Mouse (Mus musculus) megakaryocyte progenitor cell, adult 5-6 weeks (primary cell): ENCODE results near the gene Vax2. TPM values are rescaled to one million over a fixed set of nuclear protein-coding genes. Genes with fewer than 3 reads are reported as not detected.

ENCODE experiments used
- ATAC-seq: replicated peaks from 2 replicates; pipeline ENCODE4 v1.8.0; 2016; ENCODE audit warnings: mild to moderate bottlenecking, moderate TSS enrichment, inconsistent platforms; ENCODE audit not compliant: poor library complexity
- total RNA-seq, 2 experiments: library from RNA; stranded (forward) in 1 of 2; stranded (reverse) in 1 of 2; fragments of 157-497, 149-512 nt in 1 of 2; fragments of 200-1000 nt in 1 of 2; gene quantifications; 2 replicates each; pipeline versions ENCODE4 v1.2.3 to v1.2.4; 2015 to 2017

The Vax2 gene
- total RNA-seq, 2 experiments from 2014 or later = not detected

- 0 out of 2 replicates have a peak, but pooled peaks have one; percentile 4 for ATAC-seq
Observed at GRCm38 (mm10) chr6:83710361-83711066, 550 bp upstream of the Vax2 start.

DNA sequence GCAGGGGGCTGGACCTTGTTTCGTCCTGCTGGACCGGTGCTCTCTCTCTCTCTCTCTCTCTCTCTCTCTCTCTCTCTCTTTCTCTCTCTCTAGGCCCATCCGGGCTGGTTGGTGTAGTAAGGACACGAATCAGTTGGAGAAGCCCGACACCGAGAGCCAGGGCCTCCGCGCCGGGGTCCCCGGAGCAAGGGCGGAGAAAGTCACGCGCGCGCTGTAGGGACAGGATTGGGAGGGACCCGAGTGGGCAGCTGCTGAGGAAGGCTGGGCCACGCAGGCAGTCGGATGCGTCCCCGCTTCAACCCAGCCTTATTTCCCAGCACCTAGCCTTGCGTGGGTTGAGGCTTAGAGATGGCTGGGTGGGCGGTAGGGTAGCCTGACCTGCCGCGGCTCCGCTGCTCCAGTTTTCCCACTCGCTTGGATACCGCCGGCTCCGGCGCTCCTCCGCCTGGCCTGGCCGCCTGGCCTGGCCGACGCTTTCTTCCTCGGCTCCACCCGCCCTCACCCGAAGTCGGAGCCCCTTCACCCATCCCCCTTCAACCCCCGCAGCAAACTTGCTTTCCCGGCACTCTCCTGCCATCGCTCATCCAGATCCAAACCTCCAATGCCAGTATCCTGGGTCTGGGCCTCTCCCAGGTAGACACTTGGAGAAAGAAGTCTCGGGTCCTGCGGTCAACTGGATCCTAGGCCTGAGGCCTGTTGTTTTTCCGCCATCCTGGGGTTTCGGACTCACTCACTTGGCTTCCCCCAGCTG, 836 bp downstream of the Vax2 start:
- ATAC-seq = no peak

DNA sequence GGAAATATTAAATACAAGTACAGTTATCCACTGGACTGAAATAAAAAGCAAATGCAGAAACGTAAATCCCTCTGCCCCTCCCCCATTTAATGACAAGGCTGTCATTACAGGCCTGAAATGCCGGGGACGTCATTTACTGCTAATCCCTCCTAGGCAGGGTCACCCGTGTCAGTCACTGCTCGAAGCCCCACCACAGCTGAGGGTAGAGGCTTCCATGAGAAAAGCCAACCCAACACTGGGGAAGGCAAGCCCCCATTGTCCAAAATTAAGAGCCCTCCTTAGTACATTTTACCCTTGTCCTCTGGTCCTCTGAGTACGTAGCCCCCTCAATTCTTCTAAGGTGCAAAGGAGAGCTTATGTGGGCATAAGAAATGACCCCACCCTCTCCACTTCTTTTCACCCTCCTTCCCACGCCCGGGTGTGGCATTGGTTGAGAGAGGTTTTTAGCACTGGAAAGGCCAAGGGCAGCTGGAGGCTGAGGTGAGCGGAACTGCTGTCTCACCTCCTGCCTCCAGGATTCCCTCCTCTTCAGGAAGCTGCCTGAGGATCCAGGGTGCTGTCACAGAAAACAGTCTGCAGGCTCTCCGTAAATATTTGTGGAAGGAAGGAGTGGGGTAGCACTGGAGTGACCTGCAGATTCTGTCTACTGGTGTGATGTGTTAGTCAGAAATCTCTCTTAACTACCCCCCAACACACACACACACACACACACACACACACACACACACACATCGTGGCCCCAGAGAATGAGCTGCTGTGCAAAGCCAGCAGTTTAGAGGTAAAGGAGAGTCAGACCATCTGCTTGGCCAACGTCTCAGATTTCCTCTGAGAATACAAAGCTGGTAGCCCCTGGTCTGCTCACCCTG, 2.4 kb downstream of the Vax2 start:
- no peak for ATAC-seq

DNA sequence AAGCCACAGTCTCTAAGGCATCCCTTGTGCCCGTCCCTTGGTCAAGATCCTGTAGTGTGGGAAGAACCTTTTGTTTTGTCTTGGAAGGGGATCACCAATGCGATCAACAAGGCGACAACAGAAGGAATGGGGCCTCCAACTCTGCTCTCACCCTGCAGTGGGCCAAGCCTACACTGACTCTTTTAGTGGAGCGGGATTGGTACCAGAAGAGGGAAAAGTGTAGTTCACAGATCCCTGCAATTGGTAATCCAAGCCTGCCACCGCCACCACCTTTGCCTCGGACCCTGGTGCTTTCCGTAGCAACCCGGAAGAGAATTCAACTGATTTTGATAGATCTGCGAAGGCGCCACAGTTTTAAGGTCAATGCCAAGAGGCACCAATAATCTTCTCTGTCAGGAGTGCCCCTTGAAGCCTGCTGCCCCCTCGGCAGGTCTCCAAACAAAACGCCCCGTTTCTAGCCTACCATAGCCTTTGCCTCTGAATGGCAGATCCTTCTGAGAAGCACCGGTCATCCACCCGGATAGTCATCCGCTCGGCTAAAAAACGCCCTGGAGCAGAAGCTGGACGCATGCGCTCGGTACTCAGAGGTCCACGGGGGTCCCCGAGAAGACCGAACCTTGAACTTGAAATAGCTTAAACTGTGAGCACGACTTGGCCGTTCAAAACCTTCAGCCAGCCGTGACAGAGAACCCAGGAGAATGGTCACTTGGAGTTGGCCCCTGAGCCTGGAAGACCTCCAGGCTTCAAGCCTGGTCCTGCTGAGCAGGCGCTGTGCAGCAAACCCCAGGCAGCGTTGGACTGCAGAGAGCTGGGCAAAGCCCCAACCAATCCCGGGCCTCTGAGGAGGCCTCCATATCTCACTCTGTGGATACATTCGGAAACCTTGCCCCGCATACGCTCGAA, 3.4 kb downstream of the Vax2 start:
- ATAC-seq = no peak

DNA sequence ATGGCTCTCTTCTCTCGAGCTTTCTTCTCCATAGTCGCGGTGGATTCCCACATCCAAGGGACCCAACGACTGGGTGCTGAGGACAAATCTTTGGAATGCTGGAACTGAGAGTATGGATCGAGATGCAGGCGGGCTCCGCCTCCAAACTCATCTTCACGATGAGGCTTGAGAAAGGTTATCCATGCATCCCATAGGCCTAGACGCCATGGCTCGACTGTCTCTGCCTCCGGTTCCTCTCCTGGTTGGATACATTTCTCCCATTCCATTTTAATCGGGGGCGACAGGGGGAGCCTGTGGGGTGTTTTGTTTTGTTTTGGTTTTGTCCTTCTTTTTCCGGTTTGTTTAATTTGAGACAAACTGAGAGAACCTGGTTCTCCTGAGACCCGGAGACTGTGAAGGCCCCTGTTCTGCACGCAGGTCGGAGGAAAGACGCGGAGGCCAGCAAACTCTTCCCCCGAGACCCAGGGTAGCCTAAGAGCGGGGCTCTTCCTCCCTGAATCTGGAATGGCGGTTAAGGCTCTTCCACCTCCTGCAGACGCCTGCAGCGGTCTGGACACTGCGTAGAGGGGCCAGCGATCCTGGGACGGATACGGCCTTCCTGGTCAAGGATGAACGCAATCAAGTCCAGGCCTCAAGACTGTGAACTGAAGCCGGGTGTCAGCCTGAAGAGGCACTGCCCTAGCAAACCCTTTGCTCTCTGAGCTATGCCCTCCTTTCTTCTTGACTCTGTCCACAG, 4.6 kb downstream of the Vax2 start:
- no peak for ATAC-seq

DNA sequence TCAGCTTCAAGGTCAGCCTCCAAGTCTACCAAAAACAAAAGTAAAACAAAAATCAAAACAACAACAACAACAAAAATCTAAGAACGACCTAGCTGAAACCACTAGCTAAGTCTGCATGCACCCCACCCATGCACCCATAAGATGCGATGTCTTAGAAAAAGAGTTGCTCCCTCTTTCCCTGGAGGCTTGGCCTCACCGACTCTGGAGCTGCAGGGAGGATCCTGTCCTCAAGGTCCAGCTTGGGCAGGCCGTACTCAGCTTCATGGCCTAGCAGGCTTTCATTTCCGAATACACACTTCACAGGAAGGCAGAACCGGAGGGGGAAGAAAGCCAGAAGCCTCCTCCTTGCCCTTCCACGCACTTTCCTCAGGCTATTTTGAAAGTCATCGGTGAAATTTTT, 6.0 kb downstream of the Vax2 start:
- ATAC-seq = no peak

DNA sequence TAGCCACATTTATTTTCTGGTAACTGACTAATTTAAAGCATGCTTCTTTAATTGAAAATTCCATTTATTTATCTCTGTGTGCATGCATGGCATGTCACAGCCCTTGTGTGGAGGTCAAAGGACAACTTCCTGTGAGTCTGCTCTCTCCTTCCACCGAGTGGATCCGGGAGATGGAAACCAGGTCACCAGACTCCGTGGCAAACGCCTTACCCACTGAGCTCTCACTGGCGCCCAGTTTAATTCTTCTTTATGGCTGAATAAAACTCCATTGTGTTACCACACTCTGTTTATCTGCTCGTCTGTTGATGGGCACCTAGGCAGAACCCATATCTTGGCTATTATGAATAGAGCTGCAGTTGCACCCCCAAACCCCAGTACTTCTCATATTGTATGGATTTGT, 11.5 kb downstream of the Vax2 start:
- no peak for ATAC-seq

DNA sequence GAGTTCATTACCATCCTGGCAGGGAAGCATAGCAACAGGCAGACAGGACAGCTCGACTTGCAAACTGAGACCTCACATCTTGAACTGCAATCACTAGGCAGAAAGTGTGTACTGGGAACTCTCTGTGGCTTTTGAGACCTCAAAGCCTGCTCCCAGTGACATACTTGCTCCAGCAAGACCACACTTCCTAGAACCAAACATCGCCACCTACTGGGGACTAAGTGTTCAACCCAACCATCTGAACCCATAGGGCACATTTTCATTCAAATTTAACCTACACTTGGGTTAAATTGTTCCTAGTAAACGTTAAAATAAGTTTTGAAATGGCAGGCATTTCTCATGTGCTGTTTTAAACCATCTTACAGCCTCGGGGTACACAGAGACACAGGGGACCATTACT, 16.1 kb downstream of the Vax2 start:
- no peak for ATAC-seq

DNA sequence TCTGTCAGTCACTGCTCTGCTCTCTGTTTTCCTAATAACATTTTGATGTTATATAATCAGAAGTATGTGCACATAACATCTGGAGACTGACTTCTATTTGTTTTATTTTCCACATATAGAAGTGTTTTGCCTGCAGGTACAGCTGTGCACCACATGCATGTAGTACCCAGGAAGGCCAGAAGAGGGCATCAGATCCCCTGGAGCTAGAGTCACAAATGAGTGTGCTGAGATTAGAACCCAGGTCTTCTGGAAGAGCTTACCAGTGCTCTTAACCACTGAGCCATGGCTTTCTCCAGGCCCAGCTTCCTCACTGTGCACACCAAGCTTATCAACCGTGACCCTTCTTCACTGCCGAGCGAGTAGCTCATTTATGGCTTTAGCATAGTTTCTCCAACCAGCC, 17.4 kb downstream of the Vax2 start:
- peak; percentile 54; the same call in 1 of the 2 replicates for ATAC-seq

DNA sequence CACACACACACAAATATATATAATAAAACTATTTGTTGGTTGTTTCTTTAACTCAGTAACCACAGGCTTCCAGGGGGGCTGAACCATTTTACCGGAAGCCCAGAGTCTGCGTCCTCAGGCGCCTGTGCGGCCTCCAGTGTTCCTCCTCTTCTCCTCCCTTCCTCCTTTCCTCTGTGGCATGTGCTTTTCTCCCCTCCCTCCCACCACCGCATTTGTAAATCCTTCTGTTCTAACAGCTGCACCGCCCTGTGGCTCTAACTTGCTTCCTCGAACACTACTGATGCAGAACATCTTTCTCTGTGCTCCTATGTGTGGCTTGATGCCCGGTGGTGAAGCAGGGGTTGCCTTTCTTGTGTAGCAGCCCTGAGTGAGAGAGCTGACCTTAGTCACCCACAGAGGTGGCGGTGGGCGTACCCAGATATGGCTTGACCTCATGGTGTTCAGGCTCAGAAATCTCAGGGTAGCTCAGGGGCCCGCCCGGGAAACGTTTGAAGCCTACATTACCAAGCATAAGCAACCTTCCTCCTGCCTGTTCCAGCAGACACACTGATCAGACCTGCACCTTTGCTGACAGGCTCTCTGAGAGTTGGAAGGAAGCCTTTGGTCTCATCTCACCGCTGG, 18.4 kb downstream of the Vax2 start:
- ATAC-seq = no peak

GRCm38 (mm10) chr6:83731128-83731527, 20.1 kb downstream of the Vax2 start:
- ATAC-seq = peak; percentile 85

DNA sequence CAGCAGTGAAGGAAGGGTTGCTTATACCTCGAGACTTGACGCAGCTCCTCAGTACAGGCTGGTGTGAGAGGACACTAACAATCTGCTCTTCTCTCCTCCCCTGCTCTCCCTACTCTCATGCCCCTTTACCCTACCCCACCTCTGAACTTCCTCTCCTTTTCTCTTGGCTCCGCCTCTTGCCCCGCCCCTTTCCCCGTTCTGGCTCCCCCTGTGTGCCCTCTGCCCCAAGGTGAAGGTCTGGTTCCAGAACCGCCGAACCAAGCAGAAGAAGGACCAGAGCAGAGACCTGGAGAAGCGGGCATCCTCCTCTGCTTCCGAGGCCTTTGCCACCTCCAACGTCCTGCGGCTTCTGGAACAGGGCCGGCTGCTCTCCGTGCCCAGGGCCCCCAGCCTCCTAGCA, 26.2 kb downstream of the Vax2 start:
- no peak for ATAC-seq

DNA sequence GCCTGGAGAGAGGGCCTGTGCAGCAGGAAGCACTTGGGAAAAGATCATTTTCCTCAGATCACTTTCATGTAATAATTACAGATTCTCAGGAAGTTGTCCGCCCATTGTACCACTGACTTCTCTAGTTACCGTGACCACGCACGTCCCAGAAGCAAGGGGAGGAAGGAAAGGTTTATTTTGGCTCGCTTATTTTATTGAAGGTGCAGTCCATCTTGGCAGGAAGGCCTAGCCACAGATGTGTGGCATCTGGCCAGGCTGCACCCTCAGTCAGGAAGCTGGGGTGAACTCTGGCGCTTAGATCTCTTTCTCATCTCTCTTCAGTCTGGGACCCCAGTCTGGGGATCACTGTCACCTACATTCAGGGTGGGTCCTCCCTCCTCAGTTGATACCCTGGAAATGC, 27.5 kb downstream of the Vax2 start:
- 0 out of 2 replicates have a peak, but pooled peaks have one; percentile 29 for ATAC-seq

DNA sequence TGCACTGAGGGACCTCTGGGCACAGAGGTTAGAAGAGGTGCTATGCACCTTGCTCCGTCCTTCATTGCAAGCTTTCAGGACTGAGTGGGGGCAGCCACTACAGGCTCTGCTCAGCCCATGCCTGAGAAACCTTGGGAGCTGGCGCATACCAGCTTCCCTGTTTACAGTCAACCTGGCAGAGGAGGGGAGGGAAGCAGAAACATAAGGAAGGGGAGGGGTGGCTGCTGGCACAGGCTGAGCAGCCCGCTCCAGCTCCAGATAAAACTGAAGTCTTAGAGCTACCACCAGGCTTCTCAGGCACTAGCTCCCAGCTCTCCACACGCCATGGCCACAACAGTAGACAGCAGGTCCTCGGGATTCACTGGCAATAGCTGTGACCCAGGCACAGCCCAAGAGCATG, 31.7 kb downstream of the Vax2 start, which contains the start of gene Atp6v1b1:
Gene Atp6v1b1 (plus strand): TSS at position 230 of the 400 bp plus-strand sequence.
- no peak for ATAC-seq

GRCm38 (mm10) chr6:83743212-83743611, 32.1 kb downstream of the Vax2 start:
- no peak for ATAC-seq

GRCm38 (mm10) chr6:83744126-83744525, 33.1 kb downstream of the Vax2 start:
- ATAC-seq = no peak

DNA sequence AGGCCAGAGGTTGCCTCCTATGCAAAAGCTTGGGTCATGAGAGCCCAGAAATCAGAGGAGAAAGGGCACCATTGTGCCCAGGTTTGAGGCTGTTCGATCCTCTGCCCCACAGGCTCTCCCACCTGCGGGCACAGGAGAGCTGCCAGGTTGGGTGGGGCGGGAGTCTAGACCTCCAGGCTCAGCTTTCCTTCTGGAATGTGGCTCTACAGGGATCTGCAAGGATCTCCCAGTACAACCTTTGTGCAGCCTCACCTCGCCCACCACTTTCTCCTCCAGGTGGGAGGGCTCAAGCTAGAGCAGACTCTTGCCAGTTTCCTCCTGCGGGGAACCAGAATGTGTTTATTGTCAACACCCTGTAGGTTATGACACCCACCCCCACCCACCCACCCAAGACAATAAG, 33.5 kb downstream of the Vax2 start:
- ATAC-seq = no peak

- no peak for ATAC-seq
Observed at GRCm38 (mm10) chr6:83745466-83745865, 34.4 kb downstream of the Vax2 start.

GRCm38 (mm10) chr6:83749286-83749685, 38.2 kb downstream of the Vax2 start:
- ATAC-seq = no peak
